Comparison of ENCODE assay signal across 8 mouse cellular contexts in genomic region chr17:24960135-24960851, GRCm38 (mm10). TPM values are rescaled to one million over a fixed set of nuclear protein-coding genes. Genes with fewer than 3 reads are reported as not detected.
DNase-seq lines count a peak whose midpoint lies in the region; ATAC-seq and TF ChIP-seq lines count a peak whose summit lies in the region.

Gene Jpt2 (minus strand): TSS chr17:24960689.

- no peaks in the 10 kb centered on the region for H3K27me3 ChIP-seq in cerebellum, adult 2 months (ENCODE audit: control insufficient read depth, insufficient read depth, low read length)
- no peaks in the 10 kb centered on the region for H3K27me3 ChIP-seq in forebrain, postnatal 0 days (ENCODE audit: insufficient read depth, low read length)
- H3K27me3 ChIP-seq in hindbrain, embryonic 10.5 days (ENCODE audit: insufficient read depth, poor library complexity, severe bottlenecking) = no peaks in the 10 kb centered on the region
- H3K27me3 ChIP-seq in lung, embryonic 16.5 days (ENCODE audit: control insufficient read depth, insufficient read depth, low read depth, low read length) = no peaks in the 10 kb centered on the region
- no peaks in the 10 kb centered on the region for H3K27me3 ChIP-seq in thymus, adult 2 months (ENCODE audit: control insufficient read depth, insufficient read depth, low read length)

- H3K9ac ChIP-seq in forebrain, postnatal 0 days = peak within 1 kb of the TSS; percentile 63
- peak within 1 kb of the TSS; percentile 87 for H3K9ac ChIP-seq in lung, embryonic 16.5 days (ENCODE audit: low read length)

- no peaks in the 10 kb centered on the region for H3K4me1 ChIP-seq in cerebellum, adult 2 months (ENCODE audit: control insufficient read depth, insufficient read depth, low read length)
- peaks cover 8% of the 10 kb centered on the region; the same call in 1 of the 2 replicates for H3K4me1 ChIP-seq in forebrain, postnatal 0 days (ENCODE audit: insufficient read depth)
- H3K4me1 ChIP-seq in hindbrain, embryonic 10.5 days (replicated peaks) = peaks cover 26% of the 10 kb centered on the region
- H3K4me1 ChIP-seq in lung, embryonic 16.5 days (replicated peaks; ENCODE audit: control insufficient read depth, insufficient read depth, low read length) = peaks cover 11% of the 10 kb centered on the region
- H3K4me1 ChIP-seq in thymus, adult 2 months (replicated peaks; ENCODE audit: control insufficient read depth, insufficient read depth, low read length) = no peaks in the 10 kb centered on the region

- no peak for TF ChIP-seq CTCF in cerebellum, adult 2 months (IDR thresholded peaks at IDR 0.05; ENCODE audit: borderline replicate concordance, insufficient read depth, low read depth, low read length)
- TF ChIP-seq CTCF in forebrain, postnatal 0 days (IDR thresholded peaks at IDR 0.05; ENCODE audit: low read depth) = peak; percentile 67
- TF ChIP-seq CTCF in thymus, adult 2 months (IDR thresholded peaks at IDR 0.05; ENCODE audit: borderline replicate concordance, control insufficient read depth, extremely low read depth, insufficient read depth, low read length, poor library complexity) = peak; percentile 73

- H3K27ac ChIP-seq in cerebellum, adult 2 months (ENCODE audit: insufficient read depth, low read length) = no peak within 1 kb of the TSS
- peak within 1 kb of the TSS; percentile 85 for H3K27ac ChIP-seq in forebrain, postnatal 0 days (ENCODE audit: low read depth, low read length)
- H3K27ac ChIP-seq in hindbrain, embryonic 10.5 days = peak within 1 kb of the TSS; percentile 98
- peak within 1 kb of the TSS; percentile 83 for H3K27ac ChIP-seq in lung, embryonic 16.5 days (ENCODE audit: low read length)
- no peak within 1 kb of the TSS for H3K27ac ChIP-seq in thymus, adult 2 months (ENCODE audit: control insufficient read depth, insufficient read depth, low read length)

- H3K4me2 ChIP-seq in forebrain, postnatal 0 days (ENCODE audit: low read depth) = peak within 1 kb of the TSS; percentile 57
- peak within 1 kb of the TSS; percentile 72 for H3K4me2 ChIP-seq in lung, embryonic 16.5 days (ENCODE audit: low read depth, low read length)

- no peak for TF ChIP-seq POLR2A in cerebellum, adult 2 months (IDR thresholded peaks at IDR 0.05; ENCODE audit: borderline replicate concordance, insufficient read depth, low read length)
- TF ChIP-seq POLR2A in thymus, adult 2 months (IDR thresholded peaks at IDR 0.05; ENCODE audit: control insufficient read depth, extremely low read depth, insufficient read depth, low read length, poor library complexity) = peak; percentile 45; the same call in 1 of the 2 replicates

- H3K36me3 ChIP-seq in forebrain, postnatal 0 days (ENCODE audit: insufficient read depth) = peaks cover 36% of the 10 kb centered on the region
- H3K36me3 ChIP-seq in hindbrain, embryonic 10.5 days = peaks cover 77% of the 10 kb centered on the region
- H3K36me3 ChIP-seq in lung, embryonic 16.5 days (ENCODE audit: control insufficient read depth, insufficient read depth, low read length) = peaks cover 36% of the 10 kb centered on the region
- H3K36me3 ChIP-seq in thymus, adult 2 months (ENCODE audit: control insufficient read depth, insufficient read depth, low read length) = peaks cover 20% of the 10 kb centered on the region

- H3K4me3 ChIP-seq in cerebellum, adult 2 months (replicated peaks; ENCODE audit: insufficient read depth, low read depth, low read length) = peak within 1 kb of the TSS; percentile 72
- H3K4me3 ChIP-seq in forebrain, postnatal 0 days (ENCODE audit: low read depth, low read length) = peak within 1 kb of the TSS; percentile 87
- peak within 1 kb of the TSS; percentile 95 for H3K4me3 ChIP-seq in hindbrain, embryonic 10.5 days
- peak within 1 kb of the TSS; percentile 99 for H3K4me3 ChIP-seq in lung, embryonic 16.5 days (ENCODE audit: low read length)
- peak within 1 kb of the TSS; percentile 80 for H3K4me3 ChIP-seq in thymus, adult 2 months (ENCODE audit: control insufficient read depth, insufficient read depth, low read length)

- peak; percentile 99 for DNase-seq in MN1 (ENCODE audit: low spot score)
- peak; percentile 98 to 99 for DNase-seq in cerebellum, adult 2 months
- DNase-seq in forebrain, postnatal 0 days = peak; percentile 99
- peak; percentile 99 for DNase-seq in hindbrain, embryonic 10.5 days (ENCODE audit: low spot score)
- peak; percentile 98 for DNase-seq in layer of hippocampus, adult 9-11 months
- peak; percentile 98 for DNase-seq in ovary, adult 18-20 months (ENCODE audit: low spot score)
- peak; percentile 98 for DNase-seq in thymus, adult 2 months

- H3K9me3 ChIP-seq in forebrain, postnatal 0 days (ENCODE audit: low read length) = no peaks in the 10 kb centered on the region
- no peaks in the 10 kb centered on the region for H3K9me3 ChIP-seq in hindbrain, embryonic 10.5 days
- H3K9me3 ChIP-seq in lung, embryonic 16.5 days (ENCODE audit: control insufficient read depth, low read length) = no peaks in the 10 kb centered on the region

- WGBS in cerebellum, adult 2 months = under 1% methylated on average over 59 of the region's 59 CpGs
- under 1% methylated on average over 57 of the region's 59 CpGs for WGBS in forebrain, postnatal 0 days
- WGBS in hindbrain, embryonic 10.5 days = under 1% methylated on average over 59 of the region's 59 CpGs
- WGBS in lung, embryonic 16.5 days = under 1% methylated on average over 58 of the region's 59 CpGs
- WGBS in thymus, adult 2 months = under 1% methylated on average over 59 of the region's 59 CpGs

- peak; percentile 100 for ATAC-seq in forebrain, postnatal 0 days
- peak; percentile 100 for ATAC-seq in lung, embryonic 16.5 days (ENCODE audit: low read depth)

RNA-seq across cellular contexts. Expression of gene Jpt2, which starts in this region (rescaled TPM):
- polyA plus RNA-seq in cerebellum, adult 2 months (2012; rRNA removed) = 10.6 and 12.3 TPM in 2 replicates
- total RNA-seq in forebrain, postnatal 0 days (2014; rRNA removed) = 52.3 and 64.7 TPM in 2 replicates
- 46.2 and 58.4 TPM in 2 replicates for polyA plus RNA-seq in forebrain, postnatal 0 days (2015; fragmentation: Nextera tagmentation; extraction: Ambion mirVana)
- 358 and 426 TPM in 2 replicates for polyA plus RNA-seq in hindbrain, embryonic 10.5 days (2016; fragmentation: Nextera tagmentation; extraction: Ambion mirVana)
- 141 and 148 TPM in 2 replicates for polyA plus RNA-seq in lung, embryonic 16.5 days (2015; fragmentation: Nextera tagmentation; extraction: Ambion mirVana)
- 13.5 and 15.0 TPM in 2 replicates for polyA plus RNA-seq in thymus, adult 2 months (2012; rRNA removed)

Comparison
In these comparisons a context has a peak if more than half of its experiments do, and no peak if none do; other contexts are left out.
1. H3K27ac ChIP-seq: peak in forebrain, postnatal 0 days (single experiment), hindbrain, embryonic 10.5 days (single experiment) and lung, embryonic 16.5 days (single experiment); none in cerebellum, adult 2 months (single experiment) and thymus, adult 2 months (single experiment).
2. Peak in every context shown above with its lines, with median percentiles within 50 percentile points of each other: DNase-seq and H3K4me3 ChIP-seq.